Mouse (Mus musculus) frontal cortex, postnatal 36 days (tissue): ENCODE data around the gene Myh9.
"Not testable (repeated sequence)": the region's sequence is repeated elsewhere in the genome, so short reads cannot be mapped to it uniquely, and the experiment has no call there.

Source experiments
- DNase-seq, 2 experiments: peaks; one replicate each; pipeline ENCODE4 v3.0.0; 2022; ENCODE audit warnings: low spot score in 2 of 2

The Myh9 gene

DNA sequence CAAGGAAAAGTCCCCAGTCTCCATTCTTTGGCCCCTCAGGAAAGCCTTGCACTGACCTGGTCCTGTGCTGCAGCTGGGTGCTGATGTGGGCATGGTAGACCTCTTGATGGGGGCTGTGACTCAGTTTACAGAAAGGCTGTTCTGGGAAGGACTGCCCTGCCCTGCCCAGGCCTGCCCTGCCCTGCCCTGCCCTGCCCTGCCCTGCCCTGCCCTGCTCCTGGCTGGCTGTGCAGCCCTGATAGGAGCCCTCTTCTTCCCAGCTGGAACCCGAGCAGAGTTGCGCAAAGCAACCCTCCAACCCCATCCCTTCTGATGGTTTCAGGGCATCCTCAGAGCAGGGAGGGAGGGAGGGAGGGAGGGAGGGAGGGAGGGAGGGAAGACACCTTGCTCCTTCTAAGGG, 86.8 kb downstream of the Myh9 start:
- DNase-seq, result no peak

DNA sequence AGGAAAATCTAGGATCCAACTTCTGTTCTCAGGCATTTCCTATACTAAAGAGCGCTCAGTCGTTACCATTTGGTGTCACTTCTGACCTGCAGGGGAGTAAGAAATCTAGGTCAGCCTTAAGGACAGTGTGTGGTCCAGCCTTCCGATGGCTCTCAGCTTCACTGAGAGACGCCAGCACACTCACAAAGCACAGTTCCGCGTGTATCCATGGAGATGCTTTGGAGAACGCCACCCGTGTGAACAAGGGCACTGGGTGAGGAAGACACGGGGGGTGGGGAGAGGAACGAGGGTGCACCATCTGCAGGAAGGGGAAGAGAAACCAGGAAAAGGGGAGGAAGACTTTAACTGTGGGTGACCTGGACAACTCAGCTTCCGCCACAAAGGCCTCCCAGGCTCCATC, 89.5 kb downstream of the Myh9 start:
- DNase-seq, result no peak

GRCm38 (mm10) chr15:77750461-77750860, 91.5 kb downstream of the Myh9 start:
- DNase-seq, result no peak

- no peak for DNase-seq
These were observed 92.3 kb downstream of the Myh9 start for GRCm38 (mm10) chr15:77749717-77750116.

DNA sequence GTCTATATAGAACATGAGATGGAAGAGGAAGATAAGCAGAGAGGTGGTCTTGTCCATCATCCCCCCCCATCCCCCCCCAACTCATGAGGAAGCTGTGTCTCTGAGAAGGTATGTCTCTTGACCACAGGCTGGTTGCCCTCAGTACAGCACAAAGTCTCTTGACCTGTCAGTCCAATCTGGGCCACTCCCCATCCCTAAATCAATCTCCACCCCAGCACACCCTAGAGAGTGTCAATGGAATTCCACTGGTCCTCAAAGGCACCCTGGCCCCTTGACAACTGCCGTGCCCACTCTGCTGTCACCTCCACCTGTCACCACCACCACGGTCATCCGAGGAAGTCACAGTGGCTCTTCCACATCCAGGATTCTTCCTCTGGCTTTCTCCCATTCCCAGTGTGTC, 93.6 kb downstream of the Myh9 start:
- DNase-seq, result no peak

DNA sequence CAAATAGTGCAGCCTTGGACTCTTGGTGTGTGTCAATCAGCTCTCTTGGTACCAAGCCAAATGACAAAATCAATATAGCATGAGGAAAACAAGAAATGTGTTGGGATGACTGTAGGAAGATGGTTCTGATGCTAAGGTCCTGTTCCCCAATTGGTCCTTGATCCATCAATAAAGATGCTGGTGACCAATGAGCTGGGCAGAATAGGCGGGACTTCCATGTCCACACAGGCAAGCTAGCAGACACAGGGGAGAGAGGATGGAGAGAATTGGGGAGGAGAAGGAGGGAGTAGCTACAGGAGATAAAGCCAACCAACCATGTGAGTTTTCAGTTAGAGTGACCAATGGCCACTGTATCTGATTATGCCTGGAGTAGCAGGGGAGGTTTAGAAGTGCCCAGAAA, 95.6 kb downstream of the Myh9 start:
- DNase-seq, result no peak

GRCm38 (mm10) chr15:77745081-77745480, 96.9 kb downstream of the Myh9 start:
- DNase-seq, result no peak

- DNase-seq, result no peak
These were observed 97.3 kb downstream of the Myh9 start for GRCm38 (mm10) chr15:77744632-77745031.

DNA sequence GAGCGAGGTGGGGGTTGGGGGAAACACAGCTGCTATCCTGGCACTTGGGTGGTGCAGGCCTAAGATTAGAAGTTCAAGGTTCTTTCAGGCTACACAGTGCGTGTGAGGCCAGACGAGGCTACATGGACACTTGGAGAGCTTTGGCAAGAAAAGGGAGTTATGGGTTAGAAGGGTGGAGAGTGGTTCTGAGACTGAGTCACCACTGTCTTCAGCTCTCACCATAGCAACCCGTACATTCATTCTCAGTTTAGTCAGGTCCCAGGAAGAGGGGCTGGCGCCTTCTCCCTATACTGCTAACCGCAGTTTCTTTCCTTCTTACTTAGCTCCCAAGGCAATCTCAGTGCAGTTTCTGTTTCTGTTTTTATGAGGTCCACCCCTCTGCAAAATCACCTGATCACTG, 100.4 kb downstream of the Myh9 start:
- DNase-seq, result not testable (repeated sequence)

DNA sequence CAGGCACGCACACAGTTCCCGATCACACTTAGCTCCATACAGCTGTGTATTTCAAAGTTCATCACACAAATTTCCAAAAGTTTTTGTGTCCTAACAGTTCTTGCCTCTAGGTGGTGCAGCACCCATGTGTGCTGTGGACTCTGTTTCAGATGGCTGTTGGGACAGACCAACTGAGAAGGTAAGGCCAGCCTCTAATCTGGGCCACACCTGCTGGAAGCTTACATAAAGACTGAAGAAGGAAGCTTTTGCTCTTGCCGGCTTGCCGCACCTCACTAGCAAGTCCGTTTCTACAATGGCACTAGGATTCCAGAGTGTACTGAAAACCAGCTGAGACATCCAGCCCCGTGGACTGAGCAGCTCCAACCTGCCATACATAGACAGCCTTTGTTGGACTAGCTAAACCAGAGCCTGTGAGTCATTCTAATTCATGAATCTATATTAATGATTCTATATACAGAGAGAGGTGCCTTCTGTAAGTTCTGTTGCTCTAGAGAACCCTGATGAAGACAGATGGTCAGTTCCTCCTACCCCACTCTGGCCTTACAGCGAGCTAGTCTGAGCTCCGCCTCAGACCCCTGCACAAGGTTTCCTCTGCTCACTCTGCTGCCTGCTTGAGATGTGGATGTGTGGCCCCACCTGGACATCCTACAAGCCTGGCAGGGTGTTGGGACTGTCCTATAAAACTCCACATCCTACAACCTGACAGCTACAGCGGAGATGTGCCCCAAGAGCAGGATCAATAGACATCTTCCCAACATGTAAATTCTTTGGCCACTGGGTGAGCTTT, 101.3 kb downstream of the Myh9 start:
- no peak for DNase-seq

DNA sequence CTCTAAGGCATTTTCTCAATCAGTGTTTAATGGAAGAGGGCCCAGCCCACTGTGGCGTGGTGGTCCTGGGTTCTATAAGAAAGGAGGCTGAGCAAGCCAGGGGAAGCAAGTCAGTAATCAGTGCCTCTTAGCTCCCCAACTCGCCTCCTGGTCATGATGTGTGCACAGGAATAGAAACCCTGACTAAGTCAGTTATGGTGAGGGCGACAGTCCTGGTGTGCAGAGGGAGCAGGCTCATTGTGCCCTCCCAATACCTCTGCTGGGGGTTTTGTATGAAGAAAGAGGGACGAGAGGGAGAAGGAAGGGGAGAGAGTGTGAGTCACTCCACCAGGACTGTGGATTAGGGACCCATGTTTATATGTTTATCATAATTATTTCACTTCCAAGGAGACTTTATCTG, 108.1 kb downstream of the Myh9 start:
- DNase-seq, result not testable (repeated sequence)

DNA sequence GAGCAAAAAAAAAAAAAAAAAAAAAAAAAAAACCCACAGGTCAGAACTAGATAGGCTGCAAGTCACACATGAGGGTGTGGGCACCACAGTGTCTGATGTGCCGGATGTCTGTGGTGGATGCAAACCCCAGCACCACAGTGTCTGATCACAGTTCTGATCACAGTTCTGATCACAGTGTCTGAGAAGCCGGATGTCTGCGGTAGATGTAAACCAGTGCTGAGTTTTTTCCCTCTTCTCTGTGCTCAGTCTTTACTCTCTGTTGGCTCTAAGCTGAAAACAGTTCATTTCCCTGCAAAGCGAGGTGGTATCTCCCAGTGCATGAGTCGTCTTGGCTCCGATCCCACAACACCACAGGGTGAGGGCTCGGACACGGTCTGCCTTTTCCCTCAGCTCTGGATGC, 108.6 kb downstream of the Myh9 start:
- DNase-seq, result not testable (repeated sequence)

GRCm38 (mm10) chr15:77732851-77733250, 109.1 kb downstream of the Myh9 start:
- not testable (repeated sequence) for DNase-seq

DNA sequence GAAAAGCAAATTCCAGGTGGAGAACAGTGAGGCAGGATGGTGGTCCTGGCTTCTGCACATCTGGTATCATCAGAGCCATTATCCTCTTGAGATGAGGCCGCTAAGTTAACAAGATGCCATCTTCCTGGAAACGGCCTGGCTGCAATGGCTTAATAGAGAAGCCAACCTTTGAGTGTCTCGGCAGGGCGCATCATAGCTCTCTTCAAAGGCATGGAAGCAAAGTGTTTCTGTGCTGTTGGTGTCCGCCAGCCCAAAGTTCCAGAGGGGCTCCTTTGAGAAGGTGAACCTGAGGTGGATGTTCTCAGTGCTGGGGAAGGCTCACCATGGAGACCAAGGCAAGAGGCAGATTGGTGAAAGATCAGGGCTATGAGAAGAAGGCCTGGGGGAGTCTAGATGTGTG, 110.4 kb downstream of the Myh9 start:
- no peak for DNase-seq

- DNase-seq, result not testable (repeated sequence)
These were observed 113.2 kb downstream of the Myh9 start, which contains the start of gene Apol9b for GRCm38 (mm10) chr15:77728739-77729138. Gene Apol9b (plus strand): TSS chr15:77729039.

GRCm38 (mm10) chr15:77727745-77728144, 114.2 kb downstream of the Myh9 start:
- DNase-seq, result not testable (repeated sequence)

GRCm38 (mm10) chr15:77727139-77727538, 114.8 kb downstream of the Myh9 start:
- DNase-seq, result not testable (repeated sequence)

DNA sequence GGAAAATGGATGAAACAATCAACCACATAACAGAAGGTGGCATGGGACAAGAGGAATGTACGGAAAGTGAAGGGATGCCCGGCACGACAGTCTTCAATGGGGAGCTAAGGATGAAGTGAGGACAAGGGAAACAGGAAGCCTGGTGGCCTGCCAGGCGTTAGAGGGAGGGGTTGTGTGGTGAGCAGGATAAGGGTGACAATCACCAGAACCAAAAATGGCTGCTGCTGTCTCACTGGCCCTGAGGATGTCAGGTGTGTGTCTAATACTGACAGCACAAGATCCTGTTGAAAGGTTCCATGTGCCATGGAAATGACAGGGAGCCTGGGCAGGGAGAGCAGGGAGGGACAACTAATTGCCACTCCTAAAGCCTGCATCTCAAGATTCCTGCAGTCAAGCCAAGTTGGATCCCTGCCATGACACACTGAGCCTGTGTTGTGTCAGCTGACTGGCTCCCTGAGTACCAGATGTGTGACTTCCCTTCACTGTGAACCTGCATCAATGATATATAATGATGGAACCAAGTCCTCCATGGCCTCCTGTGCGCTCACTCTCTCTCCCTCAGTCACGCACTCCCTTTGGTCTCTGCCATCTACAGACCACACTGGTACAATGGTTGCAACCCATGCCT, 116.5 kb downstream of the Myh9 start:
- not testable (repeated sequence) for DNase-seq

DNA sequence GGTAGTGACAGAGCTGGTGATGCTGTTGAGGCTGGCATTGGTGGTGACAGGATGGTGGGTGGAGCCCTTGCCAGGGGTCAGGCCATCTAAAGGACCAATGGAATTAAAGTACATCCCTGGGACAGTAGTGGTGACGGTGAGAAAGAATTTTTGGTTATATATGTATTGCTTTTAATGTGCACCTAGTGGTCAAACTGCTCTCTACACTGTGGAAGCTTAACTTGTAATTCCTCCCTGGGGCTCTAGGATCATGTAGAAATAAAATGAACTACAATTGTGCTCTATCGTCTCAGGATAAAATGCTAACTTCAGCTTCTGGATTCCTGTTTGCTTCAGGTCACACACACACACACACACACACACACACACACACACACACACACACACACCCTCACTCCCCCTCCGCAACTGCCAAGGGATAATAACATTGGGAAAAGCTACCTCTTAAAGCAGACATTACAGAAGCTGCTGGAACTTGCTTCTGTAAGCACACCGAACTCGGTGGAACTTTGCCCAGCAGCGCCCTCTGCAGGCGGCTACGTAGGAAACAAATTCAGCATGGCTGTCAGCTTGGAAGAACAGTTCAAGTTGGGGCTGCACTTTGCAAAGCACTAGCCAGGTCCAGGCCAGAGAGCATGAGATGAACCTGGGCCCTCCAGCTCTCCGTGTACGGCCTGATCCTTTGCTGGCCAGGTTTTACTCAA, 117.6 kb downstream of the Myh9 start:
- DNase-seq, result not testable (repeated sequence)

DNA sequence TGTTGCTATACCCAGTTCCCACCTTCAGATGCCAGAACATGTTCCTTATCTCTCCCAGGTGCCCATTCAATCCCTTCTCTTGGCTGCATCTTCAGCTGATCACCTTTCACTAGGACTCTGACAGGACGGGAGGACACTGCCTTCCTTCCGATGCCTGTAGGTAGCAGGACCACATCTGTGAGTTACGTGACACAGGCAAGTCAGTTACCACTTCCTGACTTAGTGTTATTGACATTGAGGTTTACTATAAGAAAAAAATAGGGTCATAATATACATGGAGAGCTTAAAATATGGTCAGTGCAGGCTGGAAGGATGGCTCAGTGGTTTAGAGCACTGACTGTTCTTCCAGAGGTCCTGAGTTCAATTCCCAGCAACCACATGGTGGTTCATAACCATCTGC, 120.5 kb downstream of the Myh9 start:
- not testable (repeated sequence) for DNase-seq

- DNase-seq, result not testable (repeated sequence)
These were observed 123.7 kb downstream of the Myh9 start for GRCm38 (mm10) chr15:77718240-77718639.
